Mouse (Mus musculus): Measurements from ENCODE around the gene Hoxa4.

Hoxa4 gene

GRCm38 (mm10) chr6:52190906-52191810 is at the start of gene Hoxa4:
Gene Hoxa4, minus strand, starts transcription at chr6:52191753.
- DNase-seq (ENCODE audit: low spot score), result no peak

DNA sequence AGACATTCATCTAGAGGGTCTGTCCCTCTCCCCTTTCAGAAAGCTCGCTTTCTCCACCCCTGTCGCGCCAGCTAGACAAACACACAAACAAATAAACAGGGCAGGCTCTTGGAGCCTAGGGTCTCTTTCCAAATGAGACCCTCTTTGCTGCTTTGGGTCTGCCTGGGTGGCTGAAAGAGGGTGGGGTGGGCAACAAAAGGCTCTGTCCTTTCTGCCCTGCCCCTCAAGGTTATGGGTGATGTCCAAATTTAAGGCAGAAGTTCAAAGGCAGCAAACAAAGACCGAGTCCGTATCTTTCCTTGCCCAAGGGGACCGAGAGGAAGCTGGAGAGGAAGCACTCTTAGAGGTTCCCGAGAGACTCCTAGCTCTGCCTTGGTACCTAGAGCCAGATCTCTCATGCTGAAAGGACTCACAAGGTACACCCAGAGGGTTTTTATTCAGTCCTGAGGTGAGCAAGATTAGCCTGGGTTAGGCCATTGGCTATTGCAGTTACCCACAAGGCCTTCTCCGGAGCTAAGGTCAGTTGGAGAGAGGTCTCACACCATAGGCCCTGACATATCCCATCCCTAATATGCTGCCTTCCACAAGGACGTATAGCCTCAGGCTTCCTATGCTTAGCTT is 49.6 kb upstream of the Hoxa4 start:
- no peak for DNase-seq (ENCODE audit: low spot score)

- DNase-seq (ENCODE audit: low spot score), result peak; percentile 76
Observed at GRCm38 (mm10) chr6:52240389-52241000, 48.9 kb upstream of the Hoxa4 start, which contains the start of gene Hoxa10. Gene Hoxa10, minus strand, starts transcription at chr6:52240854.

DNA sequence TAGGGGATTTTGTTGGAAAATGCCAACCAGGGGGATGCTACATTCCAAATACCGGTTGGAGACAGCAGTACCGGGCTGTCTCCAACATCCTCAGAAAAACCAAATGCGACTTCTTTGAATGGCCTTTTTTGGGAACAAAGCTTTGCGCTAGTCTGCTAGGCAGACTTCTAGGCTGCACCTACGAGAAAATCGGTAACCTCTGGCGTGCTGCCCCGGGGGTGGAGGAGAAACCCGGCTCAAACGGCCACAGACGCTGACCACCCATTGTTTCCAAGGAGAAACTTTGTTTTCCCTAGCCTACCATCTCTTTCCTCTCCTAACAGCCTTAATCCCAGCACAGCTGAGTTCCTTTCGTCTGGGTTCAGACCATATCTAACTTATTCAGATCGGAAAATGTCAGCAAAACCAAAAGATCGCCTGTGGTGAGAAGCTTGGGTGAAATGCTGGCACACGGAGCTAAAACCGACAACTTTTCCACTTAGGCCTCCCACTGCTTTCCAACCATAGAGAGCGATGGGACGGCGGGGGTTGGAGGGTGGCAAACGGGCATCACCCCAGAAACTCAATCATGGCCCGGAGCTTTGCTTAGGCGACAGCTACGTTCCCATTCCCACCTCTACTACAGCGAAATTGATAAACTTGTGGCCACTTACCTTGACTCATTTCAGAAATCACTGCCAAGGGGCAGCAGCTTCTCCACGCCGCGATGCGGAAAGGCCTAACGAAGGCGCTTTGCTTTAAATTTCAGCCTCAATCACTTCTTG is 48.3 kb upstream of the Hoxa4 start:
- no peak for DNase-seq (ENCODE audit: low spot score)

DNA sequence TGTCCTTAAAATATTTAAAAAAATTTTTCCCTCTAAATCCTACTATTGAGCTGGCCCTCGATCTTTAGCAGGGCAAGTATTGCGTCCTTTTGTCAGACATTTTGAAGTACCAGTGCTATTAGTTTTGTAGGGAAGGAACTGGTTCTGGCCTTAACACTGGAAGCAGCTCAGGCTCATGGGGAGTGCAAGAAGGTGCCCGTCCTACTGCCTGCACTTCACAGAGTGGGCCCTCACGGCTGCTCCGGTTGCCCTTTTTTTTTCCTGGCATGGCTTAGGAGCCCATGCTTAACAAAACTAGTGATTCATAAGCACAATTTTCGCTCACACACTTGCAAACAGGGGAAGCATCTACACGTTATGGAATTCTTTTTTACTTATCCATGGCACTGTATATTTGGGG is 47.4 kb upstream of the Hoxa4 start:
- no peak for DNase-seq (ENCODE audit: low spot score)

GRCm38 (mm10) chr6:52238155-52238545 is 46.6 kb upstream of the Hoxa4 start:
- no peak for DNase-seq (ENCODE audit: low spot score)

- no peak for DNase-seq (ENCODE audit: low spot score)
Observed at GRCm38 (mm10) chr6:52237346-52238154, 46.0 kb upstream of the Hoxa4 start.

DNA sequence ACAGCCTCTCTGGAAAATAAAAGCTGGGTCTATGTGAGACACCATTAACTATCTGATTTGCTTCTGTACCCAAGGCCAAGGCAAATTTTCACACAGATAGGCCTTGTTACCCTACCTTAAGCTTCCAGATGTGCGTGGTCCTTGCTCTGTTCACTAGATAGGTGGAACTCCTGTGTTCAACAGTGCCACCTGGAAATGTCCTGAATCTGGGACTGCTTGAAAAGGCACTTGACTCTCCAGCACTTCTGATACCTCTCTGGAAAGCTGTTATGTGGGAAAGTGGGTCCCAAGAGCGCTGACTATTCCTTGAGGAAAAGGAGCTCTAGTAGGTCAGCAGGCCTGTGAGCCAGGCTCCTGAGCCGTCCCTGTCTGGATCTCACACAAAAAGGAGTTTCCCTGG is 45.3 kb upstream of the Hoxa4 start:
- DNase-seq (ENCODE audit: low spot score), result no peak

DNA sequence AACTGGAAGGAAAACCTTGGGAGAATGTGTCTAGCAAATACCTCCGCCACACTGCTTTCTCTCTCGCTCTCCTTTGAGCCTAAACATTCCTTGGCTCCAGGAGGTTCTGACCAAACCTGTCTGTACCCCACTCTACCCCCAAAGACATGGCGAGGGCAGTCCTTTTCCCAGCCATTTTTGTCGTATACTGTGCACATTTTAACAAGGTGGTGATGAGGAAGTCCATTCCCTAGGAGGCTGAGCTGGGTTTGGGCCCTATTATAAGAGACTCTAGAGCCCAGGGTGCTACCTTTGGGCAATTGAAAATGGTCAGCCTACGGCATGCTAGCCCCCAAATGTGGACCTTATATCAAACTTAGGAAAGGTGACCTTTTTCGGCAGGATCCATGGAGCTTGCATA is 44.3 kb upstream of the Hoxa4 start:
- DNase-seq (ENCODE audit: low spot score), result no peak

GRCm38 (mm10) chr6:52235267-52235666 is 43.7 kb upstream of the Hoxa4 start:
- no peak for DNase-seq (ENCODE audit: low spot score)

GRCm38 (mm10) chr6:52234428-52235140 is 43.0 kb upstream of the Hoxa4 start:
- DNase-seq (ENCODE audit: low spot score), result no peak

- no peak for DNase-seq (ENCODE audit: low spot score)
Observed at GRCm38 (mm10) chr6:52233546-52234427, 42.2 kb upstream of the Hoxa4 start.

DNA sequence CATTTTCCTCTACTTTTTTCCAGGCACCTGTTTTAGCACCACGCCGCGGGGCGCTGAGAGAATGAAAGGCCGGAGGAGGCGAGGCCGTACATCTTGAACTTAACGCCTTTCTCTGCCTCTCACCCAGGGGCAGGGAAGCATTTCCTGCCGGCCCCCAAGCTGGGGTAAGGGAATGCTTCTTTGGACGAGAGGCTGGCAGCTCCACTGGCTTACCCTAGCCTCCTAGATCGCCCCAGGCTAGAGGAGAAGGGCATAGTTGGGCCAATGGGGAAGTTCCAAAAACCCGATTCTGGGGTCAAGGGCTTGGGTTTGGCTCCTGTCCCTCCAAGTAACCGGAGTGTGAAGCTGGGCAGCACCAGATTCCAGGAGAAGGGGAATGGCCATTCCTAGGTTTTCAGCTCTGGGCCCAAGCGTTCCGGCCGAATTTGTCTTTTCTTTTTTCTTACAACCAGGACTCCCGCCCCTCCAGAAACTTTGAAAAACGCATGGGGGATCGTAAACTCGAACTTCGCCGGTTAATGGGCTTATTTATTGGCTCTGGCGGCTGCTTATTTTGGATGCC is 41.5 kb upstream of the Hoxa4 start:
- DNase-seq (ENCODE audit: low spot score), result no peak

DNA sequence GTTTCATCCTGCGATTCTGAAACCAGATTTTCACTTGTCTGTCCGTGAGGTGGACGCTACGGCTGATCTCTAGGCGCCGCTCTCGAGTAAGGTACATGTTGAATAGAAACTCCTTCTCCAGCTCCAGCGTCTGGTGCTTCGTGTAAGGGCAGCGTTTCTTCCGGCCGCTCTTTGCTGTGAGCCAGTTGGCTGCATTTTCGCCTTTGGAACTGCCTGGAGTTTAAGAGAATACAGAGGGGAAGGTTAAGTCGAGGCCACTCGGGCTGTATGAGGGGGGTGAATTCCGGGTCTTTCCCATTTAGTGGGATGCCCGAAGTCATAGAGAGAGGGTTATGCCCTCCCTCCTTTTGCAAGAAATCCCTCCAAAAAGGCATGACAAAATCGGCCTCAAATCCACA is 41.0 kb upstream of the Hoxa4 start:
- no peak for DNase-seq (ENCODE audit: low spot score)

DNA sequence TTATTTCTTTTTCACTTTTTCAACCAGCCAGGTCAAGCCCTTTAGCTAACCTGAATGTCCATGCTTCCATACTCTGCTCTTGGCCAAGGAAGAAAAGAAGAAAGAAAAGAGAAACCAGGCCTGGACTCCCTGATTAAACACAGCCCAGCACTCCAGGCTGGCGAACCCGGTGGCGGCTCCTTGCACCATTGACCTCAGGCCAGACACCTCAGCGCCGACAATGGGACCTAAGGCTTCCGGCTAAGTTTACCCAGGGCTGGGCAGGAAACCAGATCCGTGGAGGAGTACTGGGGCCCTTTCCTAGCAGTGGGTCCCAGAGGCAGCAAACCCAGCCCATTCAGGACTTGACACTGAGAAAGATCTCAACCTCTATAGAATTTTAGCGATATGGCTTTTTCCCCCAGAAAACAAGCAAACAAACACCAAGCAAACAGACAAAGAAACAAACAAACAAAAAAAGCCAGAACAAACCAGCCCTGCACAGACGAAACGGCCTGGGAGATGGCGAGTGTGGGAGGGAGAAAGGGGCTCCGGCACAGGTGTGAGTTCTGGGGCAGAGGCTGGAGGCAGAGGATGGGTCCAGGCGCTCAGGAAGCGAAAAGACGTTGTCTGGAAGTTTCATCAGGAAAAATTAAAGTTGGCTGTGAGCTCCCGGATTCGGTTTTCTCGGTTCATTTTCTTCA is 40.5 kb upstream of the Hoxa4 start:
- DNase-seq (ENCODE audit: low spot score), result no peak

- no peak for DNase-seq (ENCODE audit: low spot score)
Observed at GRCm38 (mm10) chr6:52230516-52231165, 39.1 kb upstream of the Hoxa4 start, which contains the start of gene Hoxa9. Gene Hoxa9, minus strand, starts transcription at chr6:52231089.

GRCm38 (mm10) chr6:52229558-52230416 is 38.2 kb upstream of the Hoxa4 start:
- DNase-seq (ENCODE audit: low spot score), result no peak

Measured in T-cell, adult 2 months (primary cell).